Mouse (Mus musculus) embryonic facial prominence, embryonic 11.5 days (tissue): ENCODE results near the gene Usp36. TPM values are rescaled to one million over a fixed set of nuclear protein-coding genes. Genes with fewer than 3 reads are reported as not detected.

Experiments used
- ATAC-seq: fragments of 200-750 bp; cut with Nextera tagmentation; replicated peaks from 2 replicates; pipeline ENCODE4 v1.8.0; 2017; ENCODE audit warnings: low read depth; ENCODE audit not compliant: insufficient number of reproducible peaks, low FRiP score, low TSS enrichment
- DNase-seq: peaks from one replicate; pipeline ENCODE4 v3.0.0-alpha.2; 2015; ENCODE audit warnings: low spot score
- H3K27ac ChIP-seq: fragments of 300-500 bp; sonication (generic); replicated peaks from 2 replicates; pipeline ENCODE4 v1.5.1; 2014; ENCODE audit warnings: mild to moderate bottlenecking, low read depth, low read length, control low read depth
- H3K27me3 ChIP-seq: fragments of 300-500 bp; sonication (generic); 2 replicates; pipeline ENCODE4 v1.6.1; 2014; ENCODE audit warnings: mild to moderate bottlenecking, low read length, moderate library complexity, mixed read lengths; ENCODE audit not compliant: control insufficient read depth, insufficient read depth
- H3K36me3 ChIP-seq: fragments of 300-500 bp; sonication (generic); replicated peaks from 2 replicates; pipeline ENCODE4 v1.6.1; 2014; ENCODE audit warnings: low read depth, mild to moderate bottlenecking, low read length, moderate library complexity, mixed read lengths; ENCODE audit not compliant: control insufficient read depth, insufficient read depth
- H3K4me1 ChIP-seq: fragments of 300-500 bp; sonication (generic); 2 replicates; pipeline ENCODE4 v1.6.1; 2014; ENCODE audit warnings: low read length, mixed read lengths; ENCODE audit not compliant: control insufficient read depth, insufficient read depth
- H3K4me2 ChIP-seq: fragments of 300-500 bp; sonication (generic); 2 replicates; pipeline ENCODE4 v1.6.1; 2014; ENCODE audit warnings: low read depth, mild to moderate bottlenecking, control low read depth, low read length, moderate library complexity
- H3K4me3 ChIP-seq: fragments of 300-500 bp; sonication (generic); 2 replicates; pipeline ENCODE4 v1.5.1; 2014; ENCODE audit warnings: low read depth, low read length, control low read depth
- H3K9ac ChIP-seq: fragments of 300-500 bp; sonication (generic); replicated peaks from 2 replicates; pipeline ENCODE4 v1.6.1; 2014; ENCODE audit warnings: mild to moderate bottlenecking, control low read depth, low read length
- H3K9me3 ChIP-seq: fragments of 300-500 bp; sonication (generic); replicated peaks from 2 replicates; pipeline ENCODE4 v1.6.1; 2016; ENCODE audit warnings: mild to moderate bottlenecking, low read length, inconsistent platforms, mixed read lengths; ENCODE audit not compliant: control insufficient read depth
- WGBS: fragments of 180-500 bp; shearing (Covaris S2); extraction: QIAGEN DNeasy Blood & Tissue Kit; methylation state at CpG from one replicate; pipeline ENCODE4 v1.1.7; 2014; 5-methylcytosine and 5-hydroxymethylcytosine counted together
- polyA plus RNA-seq: library from polyadenylated mRNA; unstranded; fragments of >200 nt; fragmentation: Nextera tagmentation; extraction: Ambion mirVana; gene quantifications from 2 replicates; pipeline ENCODE4 v1.2.1, GENCODE M21; 2014

Gene Usp36
- polyA plus RNA-seq, result 8.1 and 10.4 TPM in 2 replicates

- Histone ChIP-seq H3K4me3 (peak within 1 kb of the TSS; percentile 92), H3K27me3 (no peaks in the 10 kb centered on the region), H3K4me2 (peak within 1 kb of the TSS; percentile 83), H3K9ac (peak within 1 kb of the TSS; percentile 88), H3K27ac (peak within 1 kb of the TSS; percentile 52; the same call in 1 of the 2 replicates), H3K9me3 (no peaks in the 10 kb centered on the region), H3K36me3 (no peaks in the 10 kb centered on the region; the same call in 1 of the 2 replicates), H3K4me1 (no peaks in the 10 kb centered on the region; the same call in 1 of the 2 replicates)
- WGBS, result under 1% methylated on average over 68 of the region's 68 CpGs
- ATAC-seq (peak; percentile 98), DNase-seq (peak; percentile 100)
Observed at GRCm38 (mm10) chr11:118289999-118290889, at the start of gene Usp36. Gene Usp36 (minus strand): TSS chr11:118290244.

GRCm38 (mm10) chr11:118337491-118338168 lies 47.6 kb upstream of the Usp36 start:
- H3K4me1 ChIP-seq, result no peaks in the 10 kb centered on the region
- H3K4me2 ChIP-seq, result no peak overlapping the region
- DNase-seq (no peak), ATAC-seq (no peak)
- no peaks in the 10 kb centered on the region for H3K27me3 ChIP-seq
- H3K36me3 ChIP-seq, result no peaks in the 10 kb centered on the region
- no peak overlapping the region for H3K9ac ChIP-seq
- no peaks in the 10 kb centered on the region for H3K9me3 ChIP-seq
- H3K27ac ChIP-seq, result no peak overlapping the region
- H3K4me3 ChIP-seq, result no peak overlapping the region
- 83% methylated on average over 8 of the region's 8 CpGs for WGBS

GRCm38 (mm10) chr11:118333431-118333830 lies 43.4 kb upstream of the Usp36 start:
- no peak overlapping the region for H3K27ac ChIP-seq
- H3K4me2 ChIP-seq, result no peak overlapping the region
- no peaks in the 10 kb centered on the region for H3K4me1 ChIP-seq
- H3K9ac ChIP-seq, result no peak overlapping the region; the same call in 1 of the 2 replicates
- DNase-seq, result no peak
- WGBS, result 86% methylated on average over 17 of the region's 17 CpGs
- H3K4me3 ChIP-seq, result no peak overlapping the region
- no peaks in the 10 kb centered on the region for H3K27me3 ChIP-seq
- no peaks in the 10 kb centered on the region for H3K36me3 ChIP-seq
- H3K9me3 ChIP-seq, result no peaks in the 10 kb centered on the region
- ATAC-seq, result no peak

- 87% methylated on average over 11 of the region's 11 CpGs for WGBS
- ATAC-seq (no peak), DNase-seq (no peak)
- Histone ChIP-seq H3K4me1 (peaks cover 4% of the 10 kb centered on the region), H3K9me3 (no peaks in the 10 kb centered on the region), H3K9ac (no peak overlapping the region), H3K27me3 (no peaks in the 10 kb centered on the region), H3K4me3 (no peak overlapping the region), H3K36me3 (no peaks in the 10 kb centered on the region), H3K4me2 (no peak overlapping the region), H3K27ac (no peak overlapping the region)
Observed at GRCm38 (mm10) chr11:118332376-118332775, 42.3 kb upstream of the Usp36 start.

GRCm38 (mm10) chr11:118330777-118331176 lies 40.7 kb upstream of the Usp36 start:
- DNase-seq, result no peak
- H3K27me3 ChIP-seq, result no peaks in the 10 kb centered on the region
- H3K4me3 ChIP-seq, result no peak overlapping the region
- H3K27ac ChIP-seq, result no peak overlapping the region
- WGBS, result 95% methylated on average over 16 of the region's 16 CpGs
- no peak overlapping the region for H3K4me2 ChIP-seq
- H3K9ac ChIP-seq, result no peak overlapping the region
- ATAC-seq, result no peak
- H3K9me3 ChIP-seq, result no peaks in the 10 kb centered on the region
- H3K4me1 ChIP-seq, result peaks cover 9% of the 10 kb centered on the region
- H3K36me3 ChIP-seq, result no peaks in the 10 kb centered on the region

GRCm38 (mm10) chr11:118330361-118330760 lies 40.3 kb upstream of the Usp36 start:
- 95% methylated on average over 14 of the region's 14 CpGs for WGBS
- Histone ChIP-seq H3K27ac (no peak overlapping the region), H3K9me3 (no peaks in the 10 kb centered on the region), H3K27me3 (no peaks in the 10 kb centered on the region), H3K4me2 (no peak overlapping the region), H3K9ac (no peak overlapping the region), H3K4me1 (peaks cover 9% of the 10 kb centered on the region), H3K36me3 (no peaks in the 10 kb centered on the region), H3K4me3 (no peak overlapping the region)
- no peak for ATAC-seq
- no peak for DNase-seq

- H3K36me3 ChIP-seq, result no peaks in the 10 kb centered on the region
- H3K4me3 ChIP-seq, result no peak overlapping the region
- 93% methylated on average over 5 of the region's 5 CpGs for WGBS
Observed at GRCm38 (mm10) chr11:118328947-118329346, 38.9 kb upstream of the Usp36 start.

GRCm38 (mm10) chr11:118328511-118328910 lies 38.5 kb upstream of the Usp36 start:
- Histone ChIP-seq H3K4me1 (peaks cover 9% of the 10 kb centered on the region), H3K9me3 (no peaks in the 10 kb centered on the region), H3K9ac (no peak overlapping the region), H3K4me3 (no peak overlapping the region), H3K4me2 (no peak overlapping the region), H3K36me3 (no peaks in the 10 kb centered on the region), H3K27ac (no peak overlapping the region), H3K27me3 (no peaks in the 10 kb centered on the region)
- 94% methylated on average over 6 of the region's 6 CpGs for WGBS
- no peak for ATAC-seq
- DNase-seq, result no peak

More at GRCm38 (mm10) chr11:118328947-118329346, 38.9 kb upstream of the Usp36 start:
- no peak overlapping the region for H3K9ac ChIP-seq
- peaks cover 9% of the 10 kb centered on the region for H3K4me1 ChIP-seq
- no peaks in the 10 kb centered on the region for H3K27me3 ChIP-seq
- no peak overlapping the region for H3K4me2 ChIP-seq
- ATAC-seq, result no peak
- no peaks in the 10 kb centered on the region for H3K9me3 ChIP-seq
- H3K27ac ChIP-seq, result no peak overlapping the region
- no peak for DNase-seq
